ENCODE assay signal across 29 mouse cellular contexts in genomic region chr12:81690111-81690510, GRCm38 (mm10). TPM values are rescaled to one million over a fixed set of nuclear protein-coding genes. Genes with fewer than 3 reads are reported as not detected.
DNase-seq lines count a peak whose midpoint lies in the region; ATAC-seq lines count a peak whose summit lies in the region.
"Had no signal": no experiment of that assay in that cellular context is flagged by ENCODE, and none has a peak within 500 bp of the region (broad histone marks: within the 10 kb centered on the region; RNA-seq: fewer than 3 reads in every experiment).

No protein-coding gene starts in this region.

- no peak overlapping the region for H3K4me3 ChIP-seq in heart, embryonic 11.5 days (ENCODE audit: low read depth, low read length)
- no peak overlapping the region for H3K4me3 ChIP-seq in heart, embryonic 16.5 days (ENCODE audit: low read length)
- H3K4me3 ChIP-seq in embryonic facial prominence, embryonic 10.5 days, result no peak overlapping the region
- H3K4me3 ChIP-seq: hindbrain, embryonic 10.5 days; hindbrain, embryonic 15.5 days; layer of hippocampus, adult 2 months; left cerebral cortex, adult 2 months; limb, embryonic 13.5 days; lung, embryonic 15.5 days; myocyte; neural tube, embryonic 12.5 days had no signal

- peak overlapping the region; percentile 57; the same call in 1 of the 2 replicates for H3K27ac ChIP-seq in heart, embryonic 11.5 days (ENCODE audit: low read depth, low read length)
- H3K27ac ChIP-seq in heart, embryonic 16.5 days (ENCODE audit: low read length), result peak overlapping the region; percentile 51
- H3K27ac ChIP-seq in embryonic facial prominence, embryonic 10.5 days (replicated peaks), result peak overlapping the region; percentile 20; the same call in 1 of the 2 replicates
- H3K27ac ChIP-seq: hindbrain, embryonic 15.5 days; layer of hippocampus, adult 2 months; left cerebral cortex, adult 2 months; limb, embryonic 13.5 days; neural tube, embryonic 12.5 days had no signal

- no peak for ATAC-seq in heart, embryonic 11.5 days (replicated peaks; ENCODE audit: insufficient number of reproducible peaks, low FRiP score, low TSS enrichment)
- no peak for ATAC-seq in heart, embryonic 16.5 days (replicated peaks; ENCODE audit: extremely low read depth, insufficient read depth, low FRiP score)
- ATAC-seq: activated CD4-positive, CD25-positive, alpha-beta regulatory T cell, adult 4 months; CD4-positive, CD25-positive, alpha-beta regulatory T cell, adult 4 months; forebrain, embryonic 14.5 days; inflammation-experienced regulatory T-cells, adult 6 months had no signal

- no peaks in the 10 kb centered on the region for H3K27me3 ChIP-seq in heart, embryonic 11.5 days (ENCODE audit: control insufficient read depth, insufficient read depth, low read length)
- no peaks in the 10 kb centered on the region for H3K27me3 ChIP-seq in heart, embryonic 16.5 days (ENCODE audit: control insufficient read depth, insufficient read depth, low read length)
- no peaks in the 10 kb centered on the region for H3K27me3 ChIP-seq in embryonic facial prominence, embryonic 10.5 days (replicated peaks; ENCODE audit: low read depth, poor library complexity, severe bottlenecking)
- H3K27me3 ChIP-seq: hindbrain, embryonic 15.5 days; limb, embryonic 13.5 days; lung, embryonic 15.5 days; neural tube, embryonic 12.5 days had no signal

- no peaks in the 10 kb centered on the region for H3K4me1 ChIP-seq in heart, embryonic 11.5 days (ENCODE audit: control insufficient read depth, insufficient read depth, low read length)
- no peaks in the 10 kb centered on the region; the same call in 1 of the 2 replicates for H3K4me1 ChIP-seq in heart, embryonic 16.5 days (ENCODE audit: control insufficient read depth, insufficient read depth, low read length)
- H3K4me1 ChIP-seq in embryonic facial prominence, embryonic 10.5 days, result peaks cover 26% of the 10 kb centered on the region
- H3K4me1 ChIP-seq: limb, embryonic 13.5 days had no signal

- H3K9ac ChIP-seq in heart, embryonic 11.5 days (ENCODE audit: low read depth, low read length), result no peak overlapping the region
- no peak overlapping the region for H3K9ac ChIP-seq in heart, embryonic 16.5 days (ENCODE audit: low read length)
- H3K9ac ChIP-seq: hindbrain, embryonic 15.5 days; limb, embryonic 13.5 days; lung, embryonic 15.5 days; neural tube, embryonic 12.5 days had no signal

- no peaks in the 10 kb centered on the region for H3K36me3 ChIP-seq in heart, embryonic 11.5 days (ENCODE audit: control insufficient read depth, insufficient read depth, low read length)
- no peaks in the 10 kb centered on the region for H3K36me3 ChIP-seq in heart, embryonic 16.5 days (ENCODE audit: control insufficient read depth, insufficient read depth)
- H3K36me3 ChIP-seq in embryonic facial prominence, embryonic 10.5 days (replicated peaks), result no peaks in the 10 kb centered on the region
- H3K36me3 ChIP-seq: hindbrain, embryonic 10.5 days; hindbrain, embryonic 15.5 days; limb, embryonic 13.5 days; lung, embryonic 15.5 days; neural tube, embryonic 12.5 days had no signal

- no peak for DNase-seq in heart, postnatal 10 days
- no peak for DNase-seq in heart, adult 9 months (ENCODE audit: low spot score in 2 of 2)
- DNase-seq in R1 (ENCODE audit: low read depth, low spot score), result peak; percentile 53
- no peak for DNase-seq in embryonic facial prominence, embryonic 10.5 days (ENCODE audit: low spot score)
- no peak for DNase-seq in cerebellum, postnatal 14 days
- DNase-seq: cerebellum, adult 18-20 months; cerebellum, postnatal 10 days; gastrocnemius, postnatal 25 days; right cerebral cortex, adult 18-20 months; spleen, adult 18-20 months; thymus, adult 2 months; thymus, postnatal 4 days had no signal

- intact Hi-C loops in heart, postnatal 10 days (cut with DNase I), result no loop called here

- no peaks in the 10 kb centered on the region for H3K9me3 ChIP-seq in heart, embryonic 11.5 days (replicated peaks; ENCODE audit: control insufficient read depth, low read length)
- H3K9me3 ChIP-seq in heart, embryonic 16.5 days (replicated peaks; ENCODE audit: control insufficient read depth, low read length), result no peaks in the 10 kb centered on the region
- no peaks in the 10 kb centered on the region for H3K9me3 ChIP-seq in embryonic facial prominence, embryonic 10.5 days
- H3K9me3 ChIP-seq: hindbrain, embryonic 10.5 days; hindbrain, embryonic 15.5 days; limb, embryonic 13.5 days; lung, embryonic 15.5 days; neural tube, embryonic 12.5 days had no signal

- 88% methylated on average over 15 of the region's 15 CpGs for WGBS in heart, embryonic 11.5 days (ENCODE audit: insufficient replicate concordance)
- WGBS in heart, embryonic 16.5 days, result 86% methylated on average over 15 of the region's 15 CpGs
- 91% methylated on average over 15 of the region's 15 CpGs for WGBS in embryonic facial prominence, embryonic 10.5 days

- no peak overlapping the region for H3K4me2 ChIP-seq in heart, embryonic 11.5 days
- H3K4me2 ChIP-seq in heart, embryonic 16.5 days (ENCODE audit: low read depth, low read length), result no peak overlapping the region
- H3K4me2 ChIP-seq: hindbrain, embryonic 15.5 days; limb, embryonic 13.5 days; liver, embryonic 11.5 days; lung, embryonic 15.5 days; midbrain, embryonic 11.5 days; neural tube, embryonic 12.5 days had no signal

RNA-seq across cellular contexts. Expression of gene Ttc9, which starts 59.1 kb away (rescaled TPM):
- 0.77 and 1.2 TPM in 2 replicates for polyA plus RNA-seq in heart, embryonic 11.5 days (2014; fragmentation: Nextera tagmentation; extraction: Ambion mirVana)
- 1 to 10 TPM; 5.0 to 5.7 TPM for total RNA-seq in heart, postnatal 10 days (2021)
- 4.0 and 4.5 TPM in 2 replicates for polyA plus RNA-seq in heart, embryonic 16.5 days (2015; fragmentation: Nextera tagmentation; extraction: Ambion mirVana)
- 1.2 and 1.6 TPM in 2 replicates for polyA plus RNA-seq in embryonic facial prominence, embryonic 10.5 days (2016; fragmentation: Nextera tagmentation; extraction: Ambion mirVana)
- total RNA-seq: megakaryocyte progenitor cell, adult 5-6 weeks had no signal
- polyA plus RNA-seq: activated CD4-positive, CD25-positive, alpha-beta regulatory T cell, adult 4 months had no signal
